ENCODE assay signal across 7 mouse cellular contexts in genomic region chr11:81534686-81535085, GRCm38 (mm10).
DNase-seq lines count a peak whose midpoint lies in the region.

No protein-coding gene starts in this region.

- peak; percentile 6 for DNase-seq in thymus, postnatal 14 days
- DNase-seq in thymus, adult 18-20 months = no peak
- peak; percentile 60 for DNase-seq in adrenal gland, postnatal 14 days
- DNase-seq in embryo, embryonic 11.5 days (ENCODE audit: low read depth, low spot score) = peak; percentile 39
- DNase-seq in hindlimb bud, embryonic 11.5 days (ENCODE audit: extremely low spot score, low read depth, low spot score) = peak; percentile 49
- peak; percentile 11 to 20 for DNase-seq in lung, adult 18-20 months
- peak; percentile 51 for DNase-seq in right cerebral cortex, postnatal 4 days

Comparison
In these comparisons a context has a peak if more than half of its experiments do, and no peak if none do; other contexts are left out.
1. DNase-seq: peak in thymus, postnatal 14 days (single experiment), adrenal gland, postnatal 14 days (single experiment), embryo, embryonic 11.5 days (single experiment), hindlimb bud, embryonic 11.5 days (single experiment), lung, adult 18-20 months (2 of 2) and right cerebral cortex, postnatal 4 days (single experiment); none in thymus, adult 18-20 months (0 of 2).